Mouse (Mus musculus) myocyte (in vitro differentiated cells): ENCODE data around the gene Agpat1.

Experiments
- CEBPB ChIP-seq: IDR thresholded peaks from 2 replicates; pipeline ENCODE4 v1.6.1; 2011; ENCODE audit warnings: mild to moderate bottlenecking, moderate library complexity; ENCODE audit not compliant: poor library complexity, insufficient read depth, severe bottlenecking
- E2F4 ChIP-seq: IDR thresholded peaks from one replicate; pipeline ENCODE4 v1.6.1; 2011; ENCODE audit warnings: mild to moderate bottlenecking, control low read depth, moderate library complexity; ENCODE audit not compliant: insufficient read depth
- MAX ChIP-seq: IDR thresholded peaks from one replicate; pipeline ENCODE4 v1.6.1; 2011; ENCODE audit warnings: low read depth, mild to moderate bottlenecking, control low read depth
- MYOG ChIP-seq, 3 experiments: IDR thresholded peaks; one replicate each; pipeline ENCODE4 v1.6.1; 2011; ENCODE audit warnings: control low read depth in 2 of 3, low read depth in 2 of 3, mild to moderate bottlenecking in 2 of 3; ENCODE audit not compliant: insufficient read length in 2 of 3, control insufficient read depth in 1 of 3, insufficient read depth in 1 of 3
- POLR2A ChIP-seq: IDR thresholded peaks from one replicate; pipeline ENCODE4 v1.6.1; 2011; ENCODE audit warnings: low read depth, mild to moderate bottlenecking, control low read depth, moderate library complexity; ENCODE audit not compliant: insufficient read length
- POLR2AphosphoS2 ChIP-seq: IDR thresholded peaks from one replicate; pipeline ENCODE4 v1.6.1; 2011; ENCODE audit warnings: low read depth, control low read depth; ENCODE audit not compliant: insufficient read length
- REST ChIP-seq: IDR thresholded peaks from one replicate; pipeline ENCODE4 v1.6.1; 2011; ENCODE audit warnings: mild to moderate bottlenecking, control low read depth, moderate library complexity; ENCODE audit not compliant: insufficient read depth, insufficient read length
- TCF3 ChIP-seq: IDR thresholded peaks from one replicate; pipeline ENCODE4 v1.6.1; 2011; ENCODE audit warnings: low read depth, control low read depth; ENCODE audit not compliant: insufficient read length

DNA sequence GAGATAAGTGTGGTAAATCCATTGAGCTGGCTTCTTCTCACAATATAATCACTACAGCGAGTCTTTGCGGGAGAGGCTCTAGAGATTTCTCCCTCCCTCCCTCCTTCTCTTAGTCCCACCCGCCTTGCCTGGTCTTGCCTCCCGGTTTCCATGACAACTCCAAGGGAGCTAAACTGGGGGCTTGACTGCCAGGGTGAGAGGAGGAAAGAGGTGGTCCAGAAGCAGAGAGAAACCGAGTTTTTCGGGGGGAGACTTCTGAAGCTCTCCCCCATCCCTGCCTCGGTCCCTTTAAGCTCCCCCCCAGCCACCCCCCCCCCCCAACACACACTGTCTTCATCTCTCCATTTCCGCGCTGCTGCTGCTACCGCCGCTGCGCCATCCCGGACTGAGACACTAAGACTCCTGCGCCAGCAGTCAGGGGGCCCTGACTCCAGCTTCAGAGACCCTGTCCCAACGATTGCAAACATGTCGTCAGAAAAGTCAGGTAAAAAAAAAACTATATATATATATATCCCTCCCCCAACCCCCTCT is 25.2 kb downstream of the Agpat1 start, which contains the start of gene Prrt1:
- TF ChIP-seq POLR2A (no peak), POLR2AphosphoS2 (no peak), MAX (no peak), CEBPB (no peak), TCF3 (no peak), MYOG (IDR thresholded peaks at IDR 0.05; ENCODE audit: control insufficient read depth in 1 of 3, insufficient read depth in 1 of 3, insufficient read length in 2 of 3, low read depth in 2 of 3) (no peak), REST (no peak), E2F4 (no peak)
